Mouse (Mus musculus): Measurements from ENCODE around the gene Tial1. TPM values are rescaled to one million over a fixed set of nuclear protein-coding genes. Genes with fewer than 3 reads are reported as not detected.

Tial1 gene
- polyA plus RNA-seq, 1 experiment from 2014 or later, result 24.0 TPM

GRCm38 (mm10) chr7:128412071-128412833, 49.3 kb downstream of the Tial1 start:
- H3K4me3 ChIP-seq (replicated peaks), result no peak overlapping the region
- H3K9me3 ChIP-seq (replicated peaks), result no peaks in the 10 kb centered on the region
- no peak overlapping the region for H3K27ac ChIP-seq
- ATAC-seq (replicated peaks; ENCODE audit: low FRiP score), result no peak
- peaks cover 39% of the 10 kb centered on the region for H3K27me3 ChIP-seq
- no peaks in the 10 kb centered on the region for H3K36me3 ChIP-seq
- WGBS, result 67% methylated on average over 10 of the region's 10 CpGs
- no peak overlapping the region for H3K9ac ChIP-seq
- peaks cover 7% of the 10 kb centered on the region for H3K4me1 ChIP-seq
- H3K4me2 ChIP-seq, result no peak overlapping the region

- Histone ChIP-seq H3K4me3 (replicated peaks) (no peak overlapping the region), H3K27me3 (peaks cover 26% of the 10 kb centered on the region), H3K27ac (no peak overlapping the region), H3K36me3 (no peaks in the 10 kb centered on the region), H3K4me1 (no peaks in the 10 kb centered on the region), H3K9ac (no peak overlapping the region), H3K4me2 (no peak overlapping the region), H3K9me3 (replicated peaks) (no peaks in the 10 kb centered on the region)
- 68% methylated on average over 11 of the region's 11 CpGs for WGBS
- ATAC-seq (replicated peaks; ENCODE audit: low FRiP score), result no peak
These were observed 50.7 kb downstream of the Tial1 start for GRCm38 (mm10) chr7:128410708-128411413.

- no peak overlapping the region for H3K4me2 ChIP-seq
- H3K27me3 ChIP-seq, result no peaks in the 10 kb centered on the region
- WGBS, result 89% methylated on average over 5 of the region's 5 CpGs
- no peak overlapping the region for H3K4me3 ChIP-seq (replicated peaks)
- H3K9me3 ChIP-seq (replicated peaks), result no peaks in the 10 kb centered on the region
- no peak overlapping the region for H3K9ac ChIP-seq
- no peak for ATAC-seq (replicated peaks; ENCODE audit: low FRiP score)
- H3K27ac ChIP-seq, result no peak overlapping the region
- no peaks in the 10 kb centered on the region for H3K4me1 ChIP-seq
- no peaks in the 10 kb centered on the region for H3K36me3 ChIP-seq
These were observed 53.3 kb downstream of the Tial1 start for GRCm38 (mm10) chr7:128408265-128408664.

GRCm38 (mm10) chr7:128403988-128404387, 57.5 kb downstream of the Tial1 start:
- Histone ChIP-seq H3K4me2 (no peak overlapping the region), H3K9me3 (replicated peaks) (no peaks in the 10 kb centered on the region), H3K4me3 (replicated peaks) (no peak overlapping the region), H3K9ac (no peak overlapping the region), H3K27ac (no peak overlapping the region), H3K4me1 (no peaks in the 10 kb centered on the region), H3K27me3 (no peaks in the 10 kb centered on the region), H3K36me3 (0 out of 2 replicates have a peak, but pooled peaks cover 3% of the 10 kb centered on the region)
- WGBS, result 82% methylated on average over 6 of the region's 6 CpGs
- no peak for ATAC-seq (replicated peaks; ENCODE audit: low FRiP score)

- Histone ChIP-seq H3K27me3 (no peaks in the 10 kb centered on the region), H3K9me3 (replicated peaks) (no peaks in the 10 kb centered on the region), H3K4me3 (replicated peaks) (no peak overlapping the region), H3K36me3 (0 out of 2 replicates have a peak, but pooled peaks cover 3% of the 10 kb centered on the region), H3K4me2 (no peak overlapping the region), H3K27ac (no peak overlapping the region), H3K9ac (no peak overlapping the region), H3K4me1 (no peaks in the 10 kb centered on the region)
- WGBS, result 53% methylated on average over 6 of the region's 6 CpGs
- ATAC-seq (replicated peaks; ENCODE audit: low FRiP score), result no peak
These were observed 57.9 kb downstream of the Tial1 start for GRCm38 (mm10) chr7:128403586-128403985.

- H3K4me3 ChIP-seq (replicated peaks), result no peak overlapping the region
- H3K9ac ChIP-seq, result no peak overlapping the region
- H3K9me3 ChIP-seq (replicated peaks), result no peaks in the 10 kb centered on the region
- WGBS, result 36% methylated on average over 10 of the region's 10 CpGs
- H3K4me2 ChIP-seq, result no peak overlapping the region
- no peak overlapping the region for H3K27ac ChIP-seq
- no peak for ATAC-seq (replicated peaks; ENCODE audit: low FRiP score)
- no peaks in the 10 kb centered on the region for H3K27me3 ChIP-seq
- 0 out of 2 replicates have a peak, but pooled peaks cover 3% of the 10 kb centered on the region for H3K36me3 ChIP-seq
- no peaks in the 10 kb centered on the region for H3K4me1 ChIP-seq
These were observed 58.4 kb downstream of the Tial1 start for GRCm38 (mm10) chr7:128403128-128403527.

GRCm38 (mm10) chr7:128402577-128402976, 58.9 kb downstream of the Tial1 start:
- Histone ChIP-seq H3K36me3 (0 out of 2 replicates have a peak, but pooled peaks cover 3% of the 10 kb centered on the region), H3K9ac (no peak overlapping the region), H3K4me1 (no peaks in the 10 kb centered on the region), H3K4me3 (replicated peaks) (no peak overlapping the region), H3K27ac (no peak overlapping the region), H3K4me2 (no peak overlapping the region), H3K27me3 (no peaks in the 10 kb centered on the region), H3K9me3 (replicated peaks) (no peaks in the 10 kb centered on the region)
- 73% methylated on average over 8 of the region's 8 CpGs for WGBS
- ATAC-seq (replicated peaks; ENCODE audit: low FRiP score), result no peak

DNA sequence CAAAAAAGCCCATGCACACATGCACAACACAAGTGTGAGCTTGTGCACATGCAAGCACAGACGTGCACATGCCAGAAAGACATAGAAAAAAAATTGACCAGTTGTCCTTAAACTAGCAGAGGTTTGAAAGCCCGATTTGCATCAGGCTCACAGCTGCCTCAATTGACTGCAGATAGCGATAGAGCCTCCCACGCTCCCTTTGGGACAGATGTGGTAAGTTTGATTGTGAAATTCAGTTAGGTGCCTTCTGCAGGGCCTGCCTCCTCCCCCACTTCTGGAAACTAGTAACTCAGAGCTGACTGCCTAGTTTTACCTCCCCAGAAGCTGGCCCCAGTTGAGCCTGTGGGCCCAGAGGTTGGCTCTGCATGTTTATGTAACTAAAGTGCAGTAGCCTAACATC, 62.9 kb downstream of the Tial1 start:
- no peak overlapping the region for H3K4me2 ChIP-seq
- H3K9me3 ChIP-seq (replicated peaks), result no peaks in the 10 kb centered on the region
- H3K27ac ChIP-seq, result no peak overlapping the region
- H3K9ac ChIP-seq, result no peak overlapping the region
- WGBS, result 70% methylated on average over 4 of the region's 4 CpGs
- 0 out of 2 replicates have a peak, but pooled peaks cover 3% of the 10 kb centered on the region for H3K36me3 ChIP-seq
- H3K27me3 ChIP-seq, result no peaks in the 10 kb centered on the region
- H3K4me1 ChIP-seq, result no peaks in the 10 kb centered on the region
- no peak overlapping the region for H3K4me3 ChIP-seq (replicated peaks)
- ATAC-seq (replicated peaks; ENCODE audit: low FRiP score), result no peak

- peaks cover 9% of the 10 kb centered on the region for H3K4me1 ChIP-seq
- H3K4me2 ChIP-seq, result no peak overlapping the region
- H3K36me3 ChIP-seq, result 0 out of 2 replicates have a peak, but pooled peaks cover 3% of the 10 kb centered on the region
- ATAC-seq (replicated peaks; ENCODE audit: low FRiP score), result no peak
- WGBS, result 70% methylated on average over 2 of the region's 2 CpGs
- H3K27me3 ChIP-seq, result no peaks in the 10 kb centered on the region
- H3K4me3 ChIP-seq (replicated peaks), result no peak overlapping the region
- no peak overlapping the region for H3K9ac ChIP-seq
- H3K27ac ChIP-seq, result no peak overlapping the region
- no peaks in the 10 kb centered on the region for H3K9me3 ChIP-seq (replicated peaks)
These were observed 64.5 kb downstream of the Tial1 start for GRCm38 (mm10) chr7:128397066-128397465.

DNA sequence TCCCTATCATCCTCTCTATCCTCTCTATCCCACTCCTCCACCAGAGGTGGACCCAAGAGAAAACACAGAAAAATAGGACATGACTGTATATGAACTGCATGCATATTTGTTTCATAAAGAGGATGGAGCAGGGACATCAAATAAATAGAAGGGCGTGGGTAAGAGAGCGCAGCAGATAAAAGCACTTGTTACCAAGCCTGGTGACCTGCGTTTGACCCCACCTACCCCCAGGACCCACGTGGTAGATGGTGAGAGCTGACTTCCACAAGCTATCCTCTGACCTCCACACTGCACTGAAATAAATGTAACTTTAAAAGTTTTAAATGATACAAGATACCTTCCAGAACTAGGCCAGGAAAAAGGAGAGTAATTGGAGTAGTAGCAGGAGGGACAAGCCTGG, 67.8 kb downstream of the Tial1 start:
- Histone ChIP-seq H3K4me2 (no peak overlapping the region), H3K27ac (no peak overlapping the region), H3K9me3 (replicated peaks) (no peaks in the 10 kb centered on the region), H3K36me3 (no peaks in the 10 kb centered on the region), H3K4me3 (replicated peaks) (no peak overlapping the region), H3K4me1 (peaks cover 30% of the 10 kb centered on the region), H3K9ac (no peak overlapping the region), H3K27me3 (no peaks in the 10 kb centered on the region)
- ATAC-seq (replicated peaks; ENCODE audit: low FRiP score), result no peak
- 58% methylated on average over 4 of the region's 4 CpGs for WGBS

DNA sequence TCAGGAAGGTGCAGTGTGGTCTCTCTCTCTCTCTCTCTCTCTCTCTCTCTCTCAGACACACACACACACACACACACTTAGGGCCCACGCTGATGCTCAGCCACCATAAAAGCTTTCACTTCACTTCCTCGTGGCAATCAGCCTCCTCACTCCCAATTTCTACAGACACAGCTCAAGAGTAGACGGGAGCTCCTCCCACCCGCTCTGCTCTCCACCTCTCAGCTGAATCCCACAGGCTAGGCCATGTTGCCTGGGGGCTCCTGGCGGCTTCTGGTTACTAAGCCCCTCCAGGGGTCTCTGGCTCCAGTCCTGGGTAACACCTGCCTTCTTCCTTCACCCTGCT, 68.6 kb downstream of the Tial1 start:
- peaks cover 31% of the 10 kb centered on the region for H3K4me1 ChIP-seq
- 39% methylated on average over 5 of the region's 5 CpGs for WGBS
- H3K9me3 ChIP-seq (replicated peaks), result no peaks in the 10 kb centered on the region
- H3K4me2 ChIP-seq, result no peak overlapping the region
- no peaks in the 10 kb centered on the region for H3K27me3 ChIP-seq
- H3K36me3 ChIP-seq, result no peaks in the 10 kb centered on the region
- H3K4me3 ChIP-seq (replicated peaks), result no peak overlapping the region
- ATAC-seq (replicated peaks; ENCODE audit: low FRiP score), result no peak
- no peak overlapping the region for H3K9ac ChIP-seq
- H3K27ac ChIP-seq, result no peak overlapping the region

DNA sequence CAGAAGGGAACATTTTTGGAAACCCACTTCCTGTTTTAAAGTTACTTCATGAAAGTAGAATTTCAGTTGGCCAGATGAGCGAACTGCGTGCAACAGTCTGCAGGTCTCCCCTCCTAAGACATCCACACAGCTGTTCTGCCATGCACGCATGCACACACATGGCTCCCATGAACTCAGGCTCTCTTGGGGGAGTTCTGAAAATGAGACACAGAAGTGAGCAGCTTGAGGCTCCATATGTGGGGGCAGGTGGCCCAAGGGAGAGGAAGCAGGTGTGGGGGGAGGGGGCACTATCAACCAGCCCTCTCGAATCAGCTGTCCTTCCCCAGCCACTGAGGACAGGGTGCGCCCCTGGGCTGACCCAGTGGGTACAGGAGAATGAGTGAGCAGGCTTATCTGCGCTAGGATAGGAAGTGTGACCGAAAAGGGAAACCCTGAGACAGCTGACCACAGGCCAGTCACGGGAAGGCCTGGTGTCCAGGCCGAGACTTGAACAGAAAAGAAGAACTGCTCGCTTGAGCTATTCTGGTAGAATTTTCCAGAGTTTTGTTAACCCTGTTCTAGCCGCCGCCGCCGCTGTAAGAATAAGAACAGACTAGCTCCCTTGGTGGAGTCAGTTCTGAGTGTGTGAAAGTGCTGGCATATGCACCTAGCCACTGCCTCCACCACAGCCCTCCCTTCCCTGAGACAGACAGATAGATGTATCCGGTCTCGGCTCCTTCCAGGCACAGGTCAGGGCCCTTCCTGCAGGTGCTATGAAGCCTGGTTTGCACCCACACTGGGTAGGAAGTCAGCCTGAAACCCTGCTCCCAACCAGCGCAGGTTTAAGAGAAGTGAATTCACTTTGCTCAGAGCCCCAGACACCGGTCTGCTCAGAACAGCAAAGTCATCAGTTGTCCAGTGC, 69.2 kb downstream of the Tial1 start:
- no peaks in the 10 kb centered on the region for H3K9me3 ChIP-seq (replicated peaks)
- H3K9ac ChIP-seq, result no peak overlapping the region
- WGBS, result 76% methylated on average over 18 of the region's 18 CpGs
- peaks cover 31% of the 10 kb centered on the region for H3K4me1 ChIP-seq
- H3K27ac ChIP-seq, result no peak overlapping the region
- no peaks in the 10 kb centered on the region for H3K27me3 ChIP-seq
- no peaks in the 10 kb centered on the region for H3K36me3 ChIP-seq
- no peak overlapping the region for H3K4me3 ChIP-seq (replicated peaks)
- H3K4me2 ChIP-seq, result no peak overlapping the region
- ATAC-seq (replicated peaks; ENCODE audit: low FRiP score), result 0 out of 2 replicates have a peak, but pooled peaks have one; percentile 43

Measured in kidney, embryonic 15.5 days (tissue).